Mouse (Mus musculus): ENCODE data around the gene Gjc2.

DNA sequence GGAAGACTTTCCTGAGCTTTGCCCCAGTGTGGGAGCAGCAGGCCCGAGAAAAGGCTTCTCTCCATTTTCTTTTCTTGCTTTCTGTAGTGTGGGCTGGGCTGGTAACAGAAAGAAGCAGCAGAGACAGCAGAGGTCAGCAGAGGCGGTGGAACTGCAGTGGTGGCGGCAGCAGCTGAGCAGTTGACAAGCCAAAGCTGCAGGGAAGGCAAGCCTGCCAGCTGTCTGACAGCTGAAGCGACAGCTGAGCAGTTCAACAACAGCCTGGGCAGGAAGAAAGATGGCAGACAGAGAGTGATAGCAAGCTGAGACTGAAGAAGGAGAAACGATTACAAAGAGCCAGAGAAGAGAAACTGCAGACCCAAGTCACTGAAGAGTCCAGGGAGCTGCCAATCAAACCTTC lies 21.6 kb downstream of the Gjc2 start:
- TF ChIP-seq GATA1 (IDR thresholded peaks at IDR 0.05; ENCODE audit: borderline replicate concordance, low read length) (no peak), FLI1 (IDR thresholded peaks at IDR 0.05; ENCODE audit: low read length) (no peak)

All from megakaryocyte, embryonic 14.5 days (primary cell).